Mouse (Mus musculus): ENCODE data around the gene Dysf.

GRCm38 (mm10) chr6:84111106-84111505, 102.7 kb downstream of the Dysf start:
- TF ChIP-seq CTCF (IDR thresholded peaks at IDR 0.05; ENCODE audit: borderline replicate concordance, insufficient read depth, low read depth, low read length) (no peak), POLR2A (IDR thresholded peaks at IDR 0.05; ENCODE audit: borderline replicate concordance, insufficient read depth, low read length) (no peak)
